Mouse (Mus musculus): ENCODE data around the gene Spdef. TPM values are rescaled to one million over a fixed set of nuclear protein-coding genes. Genes with fewer than 3 reads are reported as not detected.

The Spdef gene
- total RNA-seq, 2 experiments from 2014 or later: 0.33 to 0.47 TPM

DNA sequence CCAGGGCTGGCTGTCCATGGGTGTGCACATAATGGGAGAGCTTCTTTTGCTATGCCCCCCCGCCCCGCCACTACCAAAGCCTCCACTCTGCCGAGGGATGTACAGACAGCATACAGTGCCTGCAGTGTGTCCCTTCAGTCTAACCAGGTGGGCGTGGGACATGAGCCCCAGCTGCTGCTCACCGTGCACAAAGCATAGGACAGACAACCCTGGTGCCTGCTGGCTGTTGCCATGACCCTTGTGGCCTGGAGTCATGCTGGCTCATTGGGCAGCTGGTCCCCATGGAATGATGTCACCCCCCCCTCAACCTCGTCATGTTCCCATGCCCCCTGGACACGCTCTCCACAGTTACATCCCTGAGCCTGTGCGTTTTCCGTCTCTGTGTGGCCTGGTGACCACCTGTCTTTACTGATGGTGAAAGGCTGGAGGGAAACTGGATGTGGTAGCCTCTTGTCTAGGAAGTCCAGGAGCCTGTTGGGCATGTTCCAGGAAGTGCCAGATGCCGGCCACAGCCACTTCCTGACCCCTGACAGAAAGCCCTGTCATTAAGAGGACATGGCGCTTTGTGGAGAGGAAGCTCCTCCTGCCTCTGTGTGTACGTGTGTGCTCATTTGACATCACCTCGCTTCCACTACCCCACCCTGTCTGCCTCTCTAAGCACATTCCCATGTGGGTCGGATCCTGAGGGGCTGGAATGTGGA lies 37.6 kb downstream of the Spdef start:
- no peak for DNase-seq
- intact Hi-C loops (cut with DNase I; ENCODE audit: low total_unique reads): no loop called here

DNA sequence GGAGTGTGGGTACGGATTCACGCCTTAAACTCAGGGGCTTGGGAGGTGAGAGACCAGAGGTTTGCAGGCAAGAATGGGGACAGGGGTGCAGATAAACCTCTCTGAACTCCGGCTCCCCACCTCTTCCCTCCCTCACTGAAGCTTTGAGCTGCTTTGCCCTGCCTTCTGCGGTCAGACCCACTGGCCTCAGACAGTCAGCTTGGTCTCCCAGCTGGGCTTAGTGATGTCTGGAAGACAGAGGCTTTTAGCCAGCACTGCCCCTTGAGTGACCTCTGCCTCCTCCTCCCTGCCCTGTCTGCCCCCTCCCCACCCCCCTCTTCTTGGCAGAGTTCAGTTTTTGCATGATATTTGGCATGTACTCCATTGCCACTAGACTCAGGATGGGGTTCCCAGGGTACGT lies 42.4 kb downstream of the Spdef start:
- no peak for DNase-seq
- intact Hi-C loops (cut with DNase I; ENCODE audit: low total_unique reads): no loop called here

DNA sequence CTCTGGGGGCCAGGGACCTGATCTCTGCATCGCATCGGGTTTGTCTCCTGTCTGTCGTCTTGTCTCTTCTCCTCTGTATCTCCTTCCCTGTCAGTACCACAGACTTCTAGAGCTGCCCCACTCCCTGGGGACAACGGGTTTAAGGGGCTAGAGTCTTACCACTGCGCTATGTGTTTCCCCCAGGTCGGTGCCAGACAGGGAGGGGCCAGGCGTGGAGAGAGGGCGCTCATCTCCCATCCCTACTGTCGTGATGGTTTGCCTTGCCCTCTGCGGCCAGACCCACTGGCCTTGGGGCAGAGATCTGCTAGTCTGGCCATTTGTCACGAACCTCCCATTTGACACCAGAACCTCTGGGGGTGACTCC lies 43.2 kb downstream of the Spdef start:
- intact Hi-C loops (cut with DNase I; ENCODE audit: low total_unique reads): no loop called here

DNA sequence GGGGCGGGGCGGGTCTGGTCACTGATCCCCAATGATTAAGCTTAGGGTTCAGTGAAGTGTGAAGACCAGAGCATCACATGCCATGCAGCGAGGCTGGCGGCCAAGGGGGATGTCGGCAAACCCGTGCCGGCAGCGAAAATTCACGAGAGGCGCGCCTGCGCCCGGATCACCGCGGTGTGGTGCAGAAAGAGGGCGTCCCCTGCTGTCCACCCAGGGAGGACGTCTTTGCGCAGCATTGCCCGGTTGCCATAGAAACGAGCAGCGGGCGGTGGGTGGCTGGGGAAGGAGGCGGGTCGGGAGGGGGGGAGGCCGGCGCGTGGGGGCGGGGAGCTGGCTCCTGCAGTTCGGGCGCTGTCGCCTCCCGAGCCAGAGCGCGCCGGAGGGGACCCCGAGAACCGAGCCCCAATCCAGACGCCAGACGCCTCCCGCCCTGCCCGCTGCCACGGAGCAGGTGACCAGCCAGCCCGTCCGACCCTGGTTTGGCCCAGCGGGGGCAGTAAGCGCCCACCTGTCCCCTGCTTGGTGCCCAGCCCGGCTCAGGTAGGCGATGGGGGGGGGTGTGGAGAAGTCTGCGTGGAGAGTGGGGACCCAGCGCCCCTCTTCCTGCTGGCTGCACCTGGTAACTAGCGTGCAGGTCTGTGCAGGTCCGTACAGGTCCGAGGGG lies 43.7 kb downstream of the Spdef start:
- intact Hi-C loops (cut with DNase I; ENCODE audit: low total_unique reads): no loop called here
- DNase-seq: peak; percentile 54

More for the DNA sequence above, 43.2 kb downstream of the Spdef start:
- DNase-seq: no peak

DNA sequence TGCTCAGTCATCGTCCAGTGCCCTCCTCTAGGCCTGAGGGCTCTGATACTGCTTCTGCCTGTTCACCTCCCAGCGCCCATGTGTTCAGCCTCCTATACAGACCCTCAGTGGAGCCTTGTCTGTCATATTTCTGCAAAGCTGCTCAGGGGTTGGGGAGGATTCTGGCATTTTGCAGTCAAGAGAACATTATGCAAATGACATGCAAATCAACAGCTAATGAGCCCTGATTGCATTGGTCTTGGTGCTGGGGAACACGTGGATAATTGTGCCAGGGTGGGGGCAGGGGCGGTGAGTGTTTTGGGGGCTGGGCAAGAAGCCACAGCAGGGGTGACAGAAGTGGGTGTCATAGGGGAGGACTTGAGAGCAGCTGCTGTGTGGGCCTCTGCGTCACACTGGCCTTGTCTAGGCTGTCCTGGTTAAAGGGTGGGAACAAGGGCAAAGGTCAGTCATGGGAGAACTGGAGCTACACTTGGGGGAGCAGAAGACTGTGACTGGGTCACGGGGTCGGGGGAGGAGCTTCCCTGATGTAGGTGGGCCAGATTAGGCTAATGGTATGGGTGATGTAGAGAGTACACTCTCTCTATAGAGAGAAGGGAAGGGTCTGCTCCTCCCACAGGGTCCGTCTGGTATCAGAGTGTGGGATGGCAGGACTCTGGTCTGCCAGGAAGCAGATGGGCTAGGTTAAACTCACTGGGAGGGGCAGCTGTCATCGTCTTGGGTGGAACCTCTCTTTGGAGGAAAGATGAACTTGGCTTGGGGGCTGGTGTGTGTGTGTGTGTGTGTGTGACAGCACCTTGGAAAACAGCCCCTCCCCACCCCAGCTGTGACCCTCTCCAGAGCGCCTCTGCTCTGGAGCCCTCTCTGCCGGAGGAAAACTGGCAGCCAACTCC lies 49.6 kb downstream of the Spdef start:
- intact Hi-C loops (cut with DNase I; ENCODE audit: low total_unique reads): no loop called here
- no peak for DNase-seq

DNA sequence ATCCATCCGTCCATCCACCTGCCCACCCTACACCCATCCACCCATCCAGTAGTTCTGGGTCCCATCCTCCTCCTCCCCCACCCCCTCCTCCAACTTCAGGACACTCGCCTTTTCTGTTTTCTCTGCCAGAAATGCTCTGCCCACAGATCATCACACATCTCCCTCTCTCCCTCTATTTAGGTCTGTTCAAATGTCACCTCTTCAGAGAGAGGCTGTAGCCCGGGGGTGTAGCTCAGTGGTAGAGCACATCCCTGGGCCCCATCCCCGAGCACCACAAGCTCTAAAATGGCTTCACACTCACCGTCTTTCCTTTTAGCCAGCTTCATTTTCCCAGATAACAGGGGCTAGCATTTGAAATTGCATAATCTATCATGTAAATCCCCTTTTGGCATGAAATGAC lies 51.0 kb downstream of the Spdef start:
- DNase-seq: no peak
- intact Hi-C loops (cut with DNase I; ENCODE audit: low total_unique reads): no loop called here

DNA sequence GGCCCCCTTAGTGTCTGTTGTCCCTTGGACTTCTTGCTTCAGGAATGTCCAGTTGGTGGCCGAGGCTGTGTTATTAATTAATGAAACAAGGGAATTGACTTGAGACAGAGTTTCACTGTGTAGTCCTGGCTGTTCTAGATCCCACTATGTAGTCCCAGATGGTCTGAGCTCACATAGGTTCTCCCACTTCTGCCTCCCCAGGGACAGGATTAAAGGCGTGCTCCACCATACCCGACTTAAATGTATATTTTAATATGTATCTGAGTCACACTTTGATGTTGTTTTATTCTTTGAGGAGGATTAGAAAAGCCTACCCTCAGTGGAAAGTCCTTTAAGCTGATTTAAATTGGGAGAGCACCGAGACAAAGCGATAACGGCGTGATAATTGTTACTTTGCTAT lies 52.5 kb downstream of the Spdef start:
- intact Hi-C loops (cut with DNase I; ENCODE audit: low total_unique reads): no loop called here
- DNase-seq: no peak

DNA sequence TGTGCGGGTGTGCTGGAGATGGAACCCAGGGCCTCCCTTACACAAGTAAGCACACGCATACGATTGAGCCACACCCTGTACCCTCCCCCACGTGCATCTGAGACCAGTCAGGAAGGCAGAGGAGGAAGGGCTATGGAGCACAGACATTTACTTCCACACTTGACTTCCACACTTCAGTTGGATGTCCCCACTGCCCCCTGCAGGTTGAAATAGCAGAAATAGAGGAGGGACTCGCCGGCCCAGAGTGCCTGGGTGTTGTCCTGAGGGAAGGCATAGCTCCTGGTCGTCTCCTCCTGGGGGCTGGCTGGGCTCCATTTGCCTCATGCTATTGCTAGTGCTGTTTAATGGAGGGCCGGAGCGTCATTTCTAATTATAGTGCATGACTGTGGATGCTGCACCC lies 53.3 kb downstream of the Spdef start:
- intact Hi-C loops (cut with DNase I; ENCODE audit: low total_unique reads): no loop called here
- no peak for DNase-seq

DNA sequence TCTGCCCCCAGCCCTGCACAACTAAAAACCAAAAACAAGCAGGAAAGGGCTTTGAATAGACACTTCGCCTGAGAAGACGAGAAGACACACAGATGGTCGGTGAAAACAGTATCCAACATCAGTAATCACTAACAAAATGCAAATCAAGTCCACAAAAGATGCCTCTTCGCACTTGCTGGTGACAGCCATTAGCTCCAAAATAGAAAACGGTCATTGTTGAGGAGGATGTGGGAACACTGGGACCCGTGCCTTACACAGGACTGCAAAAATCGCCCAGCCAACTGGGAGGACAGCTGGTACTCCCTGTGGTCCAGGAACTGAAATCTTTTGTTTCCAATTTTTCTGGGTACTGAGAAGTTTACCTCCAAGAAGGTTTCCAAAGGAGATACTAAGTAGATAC lies 54.8 kb downstream of the Spdef start:
- intact Hi-C loops (cut with DNase I; ENCODE audit: low total_unique reads): no loop called here
- no peak for DNase-seq

DNA sequence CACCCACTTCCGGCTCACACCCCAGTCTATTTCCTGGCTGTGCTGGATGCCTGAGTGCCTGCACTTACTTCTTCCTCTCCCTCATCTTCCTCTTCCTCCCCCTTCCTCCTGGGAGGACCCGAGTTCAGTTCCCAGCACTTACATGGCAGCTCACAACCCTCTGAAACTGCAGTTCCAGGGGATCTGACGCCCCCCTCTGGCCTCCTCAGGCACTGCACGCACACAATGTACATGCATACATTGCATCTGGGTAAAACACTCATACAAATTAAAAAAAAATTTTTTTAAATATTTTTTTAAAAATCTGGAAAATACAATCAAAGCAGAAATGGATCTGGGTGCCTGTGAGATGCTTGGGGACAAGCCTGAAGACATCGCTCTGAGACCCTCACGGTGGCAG lies 57.0 kb downstream of the Spdef start:
- intact Hi-C loops (cut with DNase I; ENCODE audit: low total_unique reads): no loop called here
- no peak for DNase-seq

Other genes with a start within 250 kb of the Spdef start
- not detected for gene Grm4, start 207.6 kb downstream of the Spdef start, total RNA-seq (2021)
- gene Hmga1, start 172.5 kb downstream of the Spdef start, total RNA-seq (2021): 10 to 100 TPM; 17.2 to 18.7 TPM
- gene AI413582, start 163.2 kb downstream of the Spdef start, total RNA-seq (2021): 1 to 10 TPM; 2.6 to 4.4 TPM
- 100 to 1,000 TPM; 218 to 230 TPM for gene Nudt3, start 105.5 kb downstream of the Spdef start, total RNA-seq (2021)
- not detected for gene RPS10-NUDT3, start 93.7 kb downstream of the Spdef start, total RNA-seq (2021)
- gene Rps10, start 92.3 kb downstream of the Spdef start, total RNA-seq (2021): 100 to 1,000 TPM; 514 to 595 TPM
- under 1 TPM; 0.13 to 0.23 TPM for gene Pacsin1, start 73.4 kb downstream of the Spdef start, total RNA-seq (2021)
- 10 to 100 TPM; 79.7 to 85.1 TPM for gene D17Wsu92e, start 91.7 kb upstream of the Spdef start, total RNA-seq (2021)
- gene Snrpc, start 109.2 kb upstream of the Spdef start, total RNA-seq (2021): 10 to 100 TPM; 79.1 to 81.2 TPM
- gene Uhrf1bp1, start 127.5 kb upstream of the Spdef start, total RNA-seq (2021): 10 to 100 TPM; 15.8 to 16.6 TPM
- gene Anks1, start 180.4 kb upstream of the Spdef start, total RNA-seq (2021): 10 to 100 TPM; 13.9 to 14.6 TPM
- gene Taf11, start 180.9 kb upstream of the Spdef start, total RNA-seq (2021): 10 to 100 TPM; 16.5 to 17.7 TPM